Mouse (Mus musculus) CH12.LX (cell line): ENCODE results near the gene Caskin1.

Experiments used
- CTCF ChIP-seq, 2 experiments: IDR thresholded peaks in 1 of 2; conservative IDR thresholded peaks in 1 of 2; 2 replicates each; pipeline ENCODE4 v1.5.1; 2011 to 2012; ENCODE audit warnings: low read depth in 2 of 2, low read length in 2 of 2, improper control_type of control experiment in 1 of 2, inconsistent platforms in 1 of 2, mild to moderate bottlenecking in 1 of 2, moderate library complexity in 1 of 2
- EP300 ChIP-seq: IDR thresholded peaks from 2 replicates; pipeline ENCODE4 v1.6.1; 2011; ENCODE audit warnings: low read length, improper control_type of control experiment
- GABPA ChIP-seq: IDR thresholded peaks from 2 replicates; pipeline ENCODE4 v1.6.1; 2012; ENCODE audit warnings: low read depth, low read length, improper control_type of control experiment, inconsistent platforms; ENCODE audit not compliant: insufficient replicate concordance
- POLR2A ChIP-seq: IDR thresholded peaks from 2 replicates; pipeline ENCODE4 v1.6.1; 2011; ENCODE audit warnings: low read depth, mild to moderate bottlenecking, improper control_type of control experiment, low read length
- ZNF384 ChIP-seq: IDR thresholded peaks from 2 replicates; pipeline ENCODE4 v1.6.1; 2012; ENCODE audit warnings: low read depth, low read length, improper control_type of control experiment, inconsistent platforms

DNA sequence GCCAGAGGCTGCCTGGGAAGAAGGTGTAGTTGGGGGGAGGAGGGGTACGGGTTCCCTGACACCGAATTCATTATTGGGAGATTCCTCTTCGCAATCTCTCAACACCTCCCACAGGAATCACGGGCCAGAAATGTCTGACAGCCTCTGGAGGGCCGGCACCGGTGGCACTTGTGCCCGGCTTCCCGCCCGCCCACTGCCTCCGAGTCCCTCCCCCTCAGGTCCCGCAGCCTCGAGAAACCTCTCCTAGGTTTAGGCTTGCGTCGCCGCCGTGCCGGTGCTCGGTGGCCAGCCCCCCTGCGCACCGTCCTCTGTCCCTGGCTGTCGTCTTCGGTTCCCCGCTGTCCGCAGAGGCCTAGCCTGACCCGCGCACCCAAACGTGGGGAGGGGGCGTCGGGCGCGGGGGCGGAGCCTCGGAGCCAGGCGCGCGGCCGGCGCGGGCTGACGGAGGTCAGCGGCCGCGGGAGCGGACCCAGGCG, at the start of gene Caskin1:
- no peak for TF ChIP-seq CTCF (conservative IDR thresholded peaks at IDR 0.05 in 1 of 2, IDR thresholded peaks at IDR 0.05 in 1 of 2; ENCODE audit: low read depth in 2 of 2, low read length in 2 of 2)
- TF ChIP-seq GABPA: no peak
- no peak for TF ChIP-seq POLR2A
- no peak for TF ChIP-seq EP300
- no peak for TF ChIP-seq ZNF384
